Mouse (Mus musculus) thymus, postnatal 25 days (tissue): Measurements from ENCODE around the gene Sfswap.
"Not testable (repeated sequence)": the region's sequence is repeated elsewhere in the genome, so short reads cannot be mapped to it uniquely, and the experiment has no call there.

Experiments used
- DNase-seq: peaks from one replicate; pipeline ENCODE4 v3.0.0; 2022

Sfswap gene

DNA sequence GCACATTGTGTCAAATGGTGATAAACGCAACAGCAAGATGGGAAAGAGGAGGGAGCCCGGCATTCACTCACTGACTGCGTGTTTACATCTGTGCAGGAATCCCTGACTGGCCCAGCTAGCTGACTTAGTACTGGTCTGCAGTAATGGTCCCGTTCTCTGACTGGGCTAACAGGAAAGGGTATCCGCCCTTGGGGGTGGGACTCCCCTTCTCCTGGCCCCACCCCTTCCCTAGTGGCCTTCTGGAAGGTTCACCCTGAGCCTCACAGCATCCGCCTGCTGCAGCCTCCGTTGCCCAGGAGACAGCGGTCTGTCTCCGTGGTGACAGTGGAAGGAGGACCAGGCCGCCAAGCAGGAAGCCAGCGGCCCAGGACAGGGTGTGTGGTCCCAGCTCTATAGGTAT, 89.9 kb downstream of the Sfswap start:
- no peak for DNase-seq

- peak; percentile 84 for DNase-seq
Measured at GRCm38 (mm10) chr5:129594116-129595114, 93.4 kb downstream of the Sfswap start.

- DNase-seq = peak; percentile 21
Measured at GRCm38 (mm10) chr5:129602071-129602487, 101.1 kb downstream of the Sfswap start.

DNA sequence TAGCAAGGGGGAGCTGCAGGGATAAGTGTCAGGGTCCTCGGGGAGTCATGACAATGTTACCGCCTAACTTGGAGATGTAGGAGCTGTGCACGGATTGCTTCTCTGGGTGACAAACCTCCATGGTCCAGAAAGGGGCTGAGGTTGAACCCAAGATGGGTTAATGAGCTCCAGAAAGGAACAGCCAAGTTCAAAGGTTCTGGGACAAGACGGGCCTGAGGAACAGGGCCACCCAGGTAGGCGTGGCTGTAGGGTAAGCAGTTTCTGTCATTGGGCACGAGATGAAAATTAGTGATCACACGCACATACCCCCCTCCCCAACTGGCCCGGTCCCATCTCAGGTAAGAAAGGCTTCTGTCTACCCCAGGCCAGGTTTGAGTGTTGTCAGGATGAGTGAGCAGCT, 106.5 kb downstream of the Sfswap start:
- no peak for DNase-seq

GRCm38 (mm10) chr5:129611060-129611459, 110.0 kb downstream of the Sfswap start:
- DNase-seq = peak; percentile 64

GRCm38 (mm10) chr5:129620600-129620999, 119.6 kb downstream of the Sfswap start:
- DNase-seq = not testable (repeated sequence)
